Mouse (Mus musculus) lung, embryonic 16.5 days (tissue): ENCODE results near the gene Fam25c. TPM values are rescaled to one million over a fixed set of nuclear protein-coding genes. Genes with fewer than 3 reads are reported as not detected.
"Not testable (repeated sequence)": the region's sequence is repeated elsewhere in the genome, so short reads cannot be mapped to it uniquely, and the experiment has no call there.

Experiments
- ATAC-seq: fragments of 200-750 bp; cut with Nextera tagmentation; 2 replicates; pipeline ENCODE4 v1.8.0; 2017; ENCODE audit warnings: low read depth, mild to moderate bottlenecking, moderate library complexity
- H3K27ac ChIP-seq: fragments of 300-500 bp; sonication (generic); 2 replicates; pipeline ENCODE4 v1.5.1; 2014; ENCODE audit warnings: mild to moderate bottlenecking, control low read depth, low read length
- H3K27me3 ChIP-seq: fragments of 300-500 bp; sonication (generic); 2 replicates; pipeline ENCODE4 v1.6.1; 2014; ENCODE audit warnings: low read depth, low read length, mixed read lengths; ENCODE audit not compliant: control insufficient read depth, insufficient read depth
- H3K36me3 ChIP-seq: fragments of 300-500 bp; sonication (generic); 2 replicates; pipeline ENCODE4 v1.6.1; 2014; ENCODE audit warnings: low read length; ENCODE audit not compliant: control insufficient read depth, insufficient read depth
- H3K4me1 ChIP-seq: fragments of 300-500 bp; sonication (generic); replicated peaks from 2 replicates; pipeline ENCODE4 v1.6.1; 2014; ENCODE audit warnings: low read length, mixed read lengths; ENCODE audit not compliant: control insufficient read depth, insufficient read depth
- H3K4me2 ChIP-seq: fragments of 300-500 bp; sonication (generic); 2 replicates; pipeline ENCODE4 v1.6.1; 2014; ENCODE audit warnings: low read depth, low read length, control low read depth
- H3K4me3 ChIP-seq: fragments of 300-500 bp; sonication (generic); 2 replicates; pipeline ENCODE4 v1.5.1; 2014; ENCODE audit warnings: mild to moderate bottlenecking, low read length, control low read depth
- H3K9ac ChIP-seq: fragments of 300-500 bp; sonication (generic); 2 replicates; pipeline ENCODE4 v1.6.1; 2014; ENCODE audit warnings: low read length, control low read depth
- H3K9me3 ChIP-seq: fragments of 300-500 bp; sonication (generic); 2 replicates; pipeline ENCODE4 v1.6.1; 2016; ENCODE audit warnings: low read length; ENCODE audit not compliant: control insufficient read depth
- WGBS: fragments of 180-500 bp; shearing (Covaris S2); extraction: QIAGEN DNeasy Blood & Tissue Kit; methylation state at CpG from one replicate; pipeline ENCODE4 v1.1.7; 2014; 5-methylcytosine and 5-hydroxymethylcytosine counted together
- polyA plus RNA-seq: library from polyadenylated mRNA; unstranded; fragments of >200 nt; fragmentation: Nextera tagmentation; extraction: Ambion mirVana; gene quantifications from 2 replicates; pipeline ENCODE4 v1.2.1, GENCODE M21; 2015

The Fam25c gene
- polyA plus RNA-seq, 1 experiment from 2014 or later = not detected

GRCm38 (mm10) chr14:34326606-34327005 is 28.6 kb downstream of the Fam25c start:
- no peak overlapping the region for H3K9ac ChIP-seq
- no peak overlapping the region for H3K27ac ChIP-seq
- ATAC-seq = no peak
- H3K36me3 ChIP-seq = peaks cover 28% of the 10 kb centered on the region
- no peak overlapping the region for H3K4me2 ChIP-seq
- H3K9me3 ChIP-seq = no peaks in the 10 kb centered on the region
- H3K4me1 ChIP-seq = no peaks in the 10 kb centered on the region
- no peaks in the 10 kb centered on the region for H3K27me3 ChIP-seq
- 82% methylated on average over 3 of the region's 3 CpGs for WGBS
- no peak overlapping the region for H3K4me3 ChIP-seq

GRCm38 (mm10) chr14:34323576-34324085 is 31.6 kb downstream of the Fam25c start:
- no peaks in the 10 kb centered on the region for H3K4me1 ChIP-seq
- H3K4me3 ChIP-seq = no peak overlapping the region
- WGBS = 94% methylated on average over 5 of the region's 5 CpGs
- H3K9me3 ChIP-seq = no peaks in the 10 kb centered on the region
- H3K4me2 ChIP-seq = no peak overlapping the region
- no peaks in the 10 kb centered on the region for H3K27me3 ChIP-seq
- H3K27ac ChIP-seq = no peak overlapping the region
- H3K9ac ChIP-seq = no peak overlapping the region
- no peak for ATAC-seq
- H3K36me3 ChIP-seq = peaks cover 24% of the 10 kb centered on the region

DNA sequence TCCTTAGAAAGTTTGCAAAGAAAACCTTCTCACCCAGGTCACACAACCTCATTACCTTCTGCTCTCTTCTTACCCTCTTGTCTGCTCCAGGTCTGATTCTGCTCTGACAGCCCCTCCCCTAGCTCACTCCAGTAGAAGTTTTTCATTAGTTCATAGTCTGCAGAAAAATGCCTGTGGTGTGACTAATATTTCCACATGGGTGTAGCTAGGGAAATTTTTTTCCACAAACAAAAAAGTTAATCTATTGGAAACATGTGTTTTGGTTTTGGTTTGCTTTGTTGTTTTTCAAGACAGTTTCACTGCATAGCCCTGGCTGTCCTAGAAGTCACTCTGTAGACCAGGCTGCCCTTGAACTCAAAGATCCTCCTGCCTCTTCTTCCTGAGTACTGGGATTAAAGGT is 37.1 kb downstream of the Fam25c start:
- ATAC-seq = no peak

GRCm38 (mm10) chr14:34317431-34317830 is 37.8 kb downstream of the Fam25c start:
- Histone ChIP-seq H3K4me3 (no peak overlapping the region), H3K9ac (no peak overlapping the region), H3K27me3 (no peaks in the 10 kb centered on the region), H3K4me2 (no peak overlapping the region), H3K4me1 (peaks cover 12% of the 10 kb centered on the region), H3K36me3 (peaks cover 9% of the 10 kb centered on the region; the same call in 1 of the 2 replicates), H3K9me3 (no peaks in the 10 kb centered on the region), H3K27ac (no peak overlapping the region)
- WGBS = 76% methylated on average over 3 of the region's 3 CpGs
- no peak for ATAC-seq

More for the DNA sequence above, 37.1 kb downstream of the Fam25c start:
- H3K27ac ChIP-seq = no peak overlapping the region
- H3K4me1 ChIP-seq = peaks cover 5% of the 10 kb centered on the region
- H3K4me3 ChIP-seq = no peak overlapping the region
- H3K9me3 ChIP-seq = no peaks in the 10 kb centered on the region
- H3K27me3 ChIP-seq = no peaks in the 10 kb centered on the region
- H3K4me2 ChIP-seq = no peak overlapping the region
- peaks cover 12% of the 10 kb centered on the region; the same call in 1 of the 2 replicates for H3K36me3 ChIP-seq
- H3K9ac ChIP-seq = no peak overlapping the region

DNA sequence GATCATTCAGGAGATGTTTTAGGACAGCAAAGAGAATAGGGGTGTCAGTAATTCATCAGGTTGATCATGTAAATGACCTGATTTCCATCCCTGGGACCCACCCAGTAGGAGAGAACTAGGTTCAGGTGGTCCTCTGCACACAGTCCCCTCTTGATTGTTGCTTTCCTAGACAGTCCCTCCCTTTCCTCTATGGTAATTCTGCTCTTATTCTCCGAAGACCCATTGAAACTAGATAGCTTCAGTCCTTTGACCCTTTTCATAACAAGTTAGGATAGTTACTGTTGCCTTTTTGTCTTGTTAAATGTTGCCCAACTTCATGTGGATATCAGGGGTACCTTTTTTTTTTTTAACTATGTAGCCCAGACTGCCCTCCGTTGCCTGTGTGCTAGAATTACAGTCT is 38.9 kb downstream of the Fam25c start:
- Histone ChIP-seq H3K27ac (no peak overlapping the region), H3K4me3 (no peak overlapping the region), H3K36me3 (peaks cover 6% of the 10 kb centered on the region; the same call in 1 of the 2 replicates), H3K9me3 (no peaks in the 10 kb centered on the region), H3K9ac (no peak overlapping the region), H3K27me3 (no peaks in the 10 kb centered on the region), H3K4me1 (peaks cover 19% of the 10 kb centered on the region), H3K4me2 (no peak overlapping the region)
- WGBS = 91% methylated on average over 2 of the region's 2 CpGs
- no peak for ATAC-seq

- no peak overlapping the region for H3K4me2 ChIP-seq
- no peak overlapping the region for H3K4me3 ChIP-seq
- H3K9me3 ChIP-seq = no peaks in the 10 kb centered on the region
- no peak overlapping the region for H3K9ac ChIP-seq
- H3K27ac ChIP-seq = no peak overlapping the region
- H3K4me1 ChIP-seq = peaks cover 19% of the 10 kb centered on the region
- ATAC-seq = no peak
- WGBS = 44% methylated on average over 3 of the region's 3 CpGs
- peaks cover 1% of the 10 kb centered on the region; the same call in 1 of the 2 replicates for H3K36me3 ChIP-seq
- H3K27me3 ChIP-seq = no peaks in the 10 kb centered on the region
These were observed 40.4 kb downstream of the Fam25c start for GRCm38 (mm10) chr14:34314796-34315195.

- 82% methylated on average over 8 of the region's 8 CpGs for WGBS
These were observed 40.9 kb downstream of the Fam25c start for GRCm38 (mm10) chr14:34314383-34314782.

DNA sequence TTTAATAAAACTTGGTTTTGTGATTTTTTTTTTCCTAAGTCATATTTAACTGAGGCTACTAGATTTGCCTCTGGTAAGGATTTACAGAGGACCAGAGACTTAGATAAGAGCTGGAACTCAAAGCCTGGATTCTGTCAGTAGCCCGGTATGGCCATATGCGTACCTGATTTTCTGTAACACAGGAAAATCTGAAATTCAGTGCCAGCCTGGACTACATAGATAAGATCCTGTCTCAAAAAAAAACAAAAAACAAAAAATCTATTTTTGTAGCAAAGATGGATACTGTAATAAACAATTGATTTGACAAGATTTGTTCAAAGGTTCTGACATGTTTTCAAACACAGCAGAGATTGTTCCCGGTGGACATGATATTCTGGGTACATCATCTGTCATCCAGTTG is 41.6 kb downstream of the Fam25c start:
- Histone ChIP-seq H3K4me1 (peaks cover 21% of the 10 kb centered on the region), H3K9me3 (no peaks in the 10 kb centered on the region), H3K27ac (no peak overlapping the region), H3K9ac (no peak overlapping the region), H3K27me3 (no peaks in the 10 kb centered on the region), H3K36me3 (no peaks in the 10 kb centered on the region), H3K4me2 (no peak overlapping the region), H3K4me3 (no peak overlapping the region)
- no peak for ATAC-seq
- WGBS = 63% methylated on average over 3 of the region's 3 CpGs

More at GRCm38 (mm10) chr14:34314383-34314782, 40.9 kb downstream of the Fam25c start:
- not testable (repeated sequence) for H3K27ac ChIP-seq, H3K4me2 ChIP-seq, H3K27me3 ChIP-seq, ATAC-seq, H3K4me3 ChIP-seq, H3K36me3 ChIP-seq, H3K9ac ChIP-seq, H3K9me3 ChIP-seq
- peaks cover 21% of the 10 kb centered on the region for H3K4me1 ChIP-seq

- peak overlapping the region; percentile 44 for H3K4me3 ChIP-seq
- H3K27me3 ChIP-seq = no peaks in the 10 kb centered on the region
- ATAC-seq = no peak
- H3K36me3 ChIP-seq = no peaks in the 10 kb centered on the region
- H3K27ac ChIP-seq = no peak overlapping the region
- peak overlapping the region; percentile 32 for H3K9ac ChIP-seq
- peak overlapping the region; percentile 83 for H3K4me2 ChIP-seq
- H3K4me1 ChIP-seq = peaks cover 21% of the 10 kb centered on the region
- WGBS = 16% methylated on average over 6 of the region's 6 CpGs
- H3K9me3 ChIP-seq = no peaks in the 10 kb centered on the region
These were observed 42.7 kb downstream of the Fam25c start for GRCm38 (mm10) chr14:34312339-34313048.
